Mouse (Mus musculus) stomach, postnatal 0 days (tissue): Measurements from ENCODE around the gene Usp33. TPM values are rescaled to one million over a fixed set of nuclear protein-coding genes. Genes with fewer than 3 reads are reported as not detected.

Experiments
- ATAC-seq: fragments of 200-750 bp; cut with Nextera tagmentation; 2 replicates; pipeline ENCODE4 v1.8.0; 2017; ENCODE audit not compliant: low FRiP score, low TSS enrichment
- DNase-seq: peaks from one replicate; pipeline ENCODE4 v3.0.0-alpha.2; 2016; ENCODE audit warnings: low spot score
- H3K27ac ChIP-seq: fragments of 300-500 bp; sonication (generic); replicated peaks from 2 replicates; pipeline ENCODE4 v1.5.1; 2014; ENCODE audit warnings: mild to moderate bottlenecking, control low read depth
- H3K27me3 ChIP-seq: fragments of 300-500 bp; sonication (generic); 2 replicates; pipeline ENCODE4 v1.6.1; 2014; ENCODE audit warnings: low read length; ENCODE audit not compliant: control insufficient read depth, insufficient read depth
- H3K36me3 ChIP-seq: fragments of 300-500 bp; sonication (generic); 2 replicates; pipeline ENCODE4 v1.6.1; 2014; ENCODE audit warnings: low read length, mixed read lengths; ENCODE audit not compliant: control insufficient read depth, insufficient read depth
- H3K4me1 ChIP-seq: fragments of 300-500 bp; sonication (generic); replicated peaks from 2 replicates; pipeline ENCODE4 v1.6.1; 2014; ENCODE audit warnings: antibody characterized with exemption; ENCODE audit not compliant: control insufficient read depth, insufficient read depth
- H3K4me2 ChIP-seq: fragments of 300-500 bp; sonication (generic); replicated peaks from 2 replicates; pipeline ENCODE4 v1.6.1; 2014; ENCODE audit warnings: low read depth, mild to moderate bottlenecking, control low read depth, moderate library complexity
- H3K4me3 ChIP-seq: fragments of 300-500 bp; sonication (generic); 2 replicates; pipeline ENCODE4 v1.5.1; 2014; ENCODE audit warnings: low read depth, low read length, control low read depth
- H3K9ac ChIP-seq: fragments of 300-500 bp; sonication (generic); 2 replicates; pipeline ENCODE4 v1.6.1; 2014; ENCODE audit warnings: mild to moderate bottlenecking, low read length, control low read depth, mixed read lengths
- H3K9me3 ChIP-seq: fragments of 300-500 bp; sonication (generic); 2 replicates; pipeline ENCODE4 v1.6.1; 2016; ENCODE audit warnings: low read length; ENCODE audit not compliant: control insufficient read depth
- CTCF ChIP-seq: IDR thresholded peaks from 2 replicates; pipeline ENCODE4 v1.5.1; 2016; ENCODE audit warnings: antibody characterized with exemption, low read depth, mild to moderate bottlenecking, moderate library complexity
- EP300 ChIP-seq: optimal IDR thresholded peaks from 2 replicates; pipeline ENCODE3; 2016; ENCODE audit warnings: antibody characterized with exemption
- WGBS: fragments of 180-500 bp; shearing (Covaris S2); extraction: QIAGEN DNeasy Blood & Tissue Kit; methylation state at CpG from one replicate; pipeline ENCODE4 v1.1.7; 2014; 5-methylcytosine and 5-hydroxymethylcytosine counted together
- polyA plus RNA-seq: library from polyadenylated mRNA; unstranded; fragments of >200 nt; fragmentation: Nextera tagmentation; extraction: Ambion mirVana; gene quantifications from 2 replicates; pipeline ENCODE4 v1.2.1, GENCODE M21; 2015

The Usp33 gene
- polyA plus RNA-seq, 1 experiment from 2014 or later: 16.1 TPM

- H3K4me3 ChIP-seq: no peak overlapping the region
- DNase-seq: no peak
- no peaks in the 10 kb centered on the region for H3K4me1 ChIP-seq
- no peaks in the 10 kb centered on the region for H3K9me3 ChIP-seq
- H3K9ac ChIP-seq: no peak overlapping the region
- H3K27ac ChIP-seq: no peak overlapping the region
- no peak for ATAC-seq
- 81% methylated on average over 10 of the region's 10 CpGs for WGBS
- H3K4me2 ChIP-seq: no peak overlapping the region
- no peaks in the 10 kb centered on the region for H3K27me3 ChIP-seq
- peak; percentile 25; the same call in 1 of the 2 replicates for TF ChIP-seq CTCF
- no peak for TF ChIP-seq EP300
- no peaks in the 10 kb centered on the region for H3K36me3 ChIP-seq
Measured at GRCm38 (mm10) chr3:152320972-152321645, 25.2 kb upstream of the Usp33 start.

GRCm38 (mm10) chr3:152321765-152322547 lies 24.3 kb upstream of the Usp33 start:
- no peak for DNase-seq
- Histone ChIP-seq H3K27me3 (no peaks in the 10 kb centered on the region), H3K27ac (no peak overlapping the region), H3K36me3 (no peaks in the 10 kb centered on the region), H3K4me3 (no peak overlapping the region), H3K9me3 (no peaks in the 10 kb centered on the region), H3K4me2 (no peak overlapping the region), H3K9ac (no peak overlapping the region), H3K4me1 (no peaks in the 10 kb centered on the region)
- ATAC-seq: peak; percentile 35; the same call in 1 of the 2 replicates
- TF ChIP-seq EP300 (no peak), CTCF (no peak)
- WGBS: 76% methylated on average over 8 of the region's 8 CpGs

- DNase-seq: no peak
- Histone ChIP-seq H3K4me3 (no peak overlapping the region), H3K36me3 (no peaks in the 10 kb centered on the region; the same call in 1 of the 2 replicates), H3K4me2 (no peak overlapping the region), H3K9ac (no peak overlapping the region), H3K27me3 (no peaks in the 10 kb centered on the region), H3K4me1 (no peaks in the 10 kb centered on the region), H3K27ac (no peak overlapping the region), H3K9me3 (no peaks in the 10 kb centered on the region)
- no peak for TF ChIP-seq EP300
- no peak for TF ChIP-seq CTCF
- ATAC-seq: no peak
- 86% methylated on average over 4 of the region's 6 CpGs for WGBS
Measured at GRCm38 (mm10) chr3:152332104-152332503, 14.2 kb upstream of the Usp33 start.

GRCm38 (mm10) chr3:152332545-152333300 lies 13.6 kb upstream of the Usp33 start:
- no peak for ATAC-seq
- no peak overlapping the region for H3K4me3 ChIP-seq
- H3K4me2 ChIP-seq: no peak overlapping the region
- 84% methylated on average over 15 of the region's 15 CpGs for whole genome bisulfite sequencing
- no peaks in the 10 kb centered on the region for H3K9me3 ChIP-seq
- no peaks in the 10 kb centered on the region; the same call in 1 of the 2 replicates for H3K36me3 ChIP-seq
- no peaks in the 10 kb centered on the region for H3K4me1 ChIP-seq
- no peak for DNase-seq
- no peak overlapping the region for H3K9ac ChIP-seq
- no peak overlapping the region for H3K27ac ChIP-seq
- no peak for TF ChIP-seq EP300
- no peak for TF ChIP-seq CTCF
- no peaks in the 10 kb centered on the region for H3K27me3 ChIP-seq

GRCm38 (mm10) chr3:152333641-152334040 lies 12.6 kb upstream of the Usp33 start:
- no peak for DNase-seq
- Histone ChIP-seq H3K27ac (no peak overlapping the region), H3K9ac (no peak overlapping the region), H3K9me3 (no peaks in the 10 kb centered on the region), H3K4me2 (no peak overlapping the region), H3K4me1 (no peaks in the 10 kb centered on the region), H3K4me3 (no peak overlapping the region), H3K27me3 (no peaks in the 10 kb centered on the region), H3K36me3 (no peaks in the 10 kb centered on the region; the same call in 1 of the 2 replicates)
- ATAC-seq: no peak
- TF ChIP-seq CTCF (no peak), EP300 (no peak)
- 88% methylated on average over 10 of the region's 10 CpGs for WGBS
